Mouse (Mus musculus) R1 (cell line): Measurements from ENCODE around the gene Lamc3.

ENCODE experiments used
- DNase-seq: peaks from one replicate; pipeline ENCODE4 v3.0.0-alpha.2; 2018; ENCODE audit warnings: low read depth, low spot score

Lamc3 gene

DNA sequence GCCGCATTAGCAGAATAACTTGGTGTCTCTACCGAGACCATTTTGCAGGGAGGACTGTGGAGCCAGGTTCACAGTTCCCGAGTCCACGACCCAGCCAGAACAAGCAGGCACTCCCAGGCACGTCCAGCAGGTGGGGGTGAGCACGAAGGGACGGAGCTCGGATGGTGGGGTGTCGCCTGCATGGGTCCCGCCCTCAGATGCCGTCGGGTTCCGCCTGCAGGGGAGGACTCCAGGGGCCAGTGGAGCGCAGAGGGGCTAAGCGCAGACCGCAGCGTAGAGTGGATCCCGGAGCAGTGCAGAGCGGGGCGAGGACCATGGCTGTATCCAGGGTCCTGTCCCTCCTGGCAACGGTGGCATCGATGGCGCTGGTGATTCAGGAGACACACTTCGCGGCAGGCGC, at the start of gene Lamc3:
Gene Lamc3 (plus strand): TSS at position 262 of the 400 bp plus-strand sequence.
- peak; percentile 61 for DNase-seq

GRCm38 (mm10) chr2:31838868-31839267, 48.2 kb upstream of the Lamc3 start:
- DNase-seq: no peak

GRCm38 (mm10) chr2:31844729-31845136, 42.4 kb upstream of the Lamc3 start:
- no peak for DNase-seq

GRCm38 (mm10) chr2:31845512-31845895, 41.6 kb upstream of the Lamc3 start:
- DNase-seq: no peak

DNA sequence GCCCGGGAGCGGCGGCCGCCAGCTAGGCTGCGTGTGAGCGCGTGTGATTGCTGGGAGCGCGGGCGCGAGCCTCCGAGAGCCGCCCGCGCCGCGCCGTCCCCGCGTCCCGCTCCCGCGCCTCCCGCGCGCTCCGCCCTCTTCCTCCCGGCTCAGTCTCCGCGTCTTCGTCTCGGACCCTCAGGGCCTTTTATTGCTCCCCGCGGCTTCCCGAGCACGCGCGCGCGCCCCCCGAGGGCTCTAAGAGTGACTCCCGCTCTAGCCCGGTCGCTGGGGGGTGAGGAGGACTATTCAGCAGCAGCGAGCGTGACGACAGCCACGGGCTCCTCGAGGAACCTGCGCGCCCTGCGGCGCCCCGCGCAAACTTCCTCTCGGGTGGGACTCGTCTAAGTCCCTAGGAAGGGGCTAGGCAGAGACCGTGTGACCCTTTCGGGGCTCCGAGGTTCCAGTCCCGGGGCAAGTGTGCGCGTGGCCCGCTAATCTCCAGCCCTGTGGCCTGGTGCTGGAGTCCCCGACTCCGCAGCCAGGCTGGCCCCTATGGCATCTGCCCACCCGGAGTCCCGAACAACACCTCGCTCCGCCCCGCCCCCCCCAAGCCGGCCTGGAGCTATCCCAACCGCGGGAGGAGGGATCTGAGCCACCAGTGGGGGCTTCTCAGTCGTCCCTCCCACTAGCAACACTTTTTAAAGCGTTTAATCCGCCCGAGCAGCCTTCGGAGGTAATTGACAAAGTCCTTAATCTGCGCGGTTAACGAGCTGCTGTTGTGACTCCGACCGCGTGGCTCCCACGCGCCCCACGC, 41.0 kb upstream of the Lamc3 start, which contains the start of gene Fibcd1:
Gene Fibcd1 (minus strand): TSS at position 110 of the 796 bp plus-strand sequence.
- DNase-seq: no peak

GRCm38 (mm10) chr2:31846692-31847660, 40.1 kb upstream of the Lamc3 start:
- DNase-seq: no peak

DNA sequence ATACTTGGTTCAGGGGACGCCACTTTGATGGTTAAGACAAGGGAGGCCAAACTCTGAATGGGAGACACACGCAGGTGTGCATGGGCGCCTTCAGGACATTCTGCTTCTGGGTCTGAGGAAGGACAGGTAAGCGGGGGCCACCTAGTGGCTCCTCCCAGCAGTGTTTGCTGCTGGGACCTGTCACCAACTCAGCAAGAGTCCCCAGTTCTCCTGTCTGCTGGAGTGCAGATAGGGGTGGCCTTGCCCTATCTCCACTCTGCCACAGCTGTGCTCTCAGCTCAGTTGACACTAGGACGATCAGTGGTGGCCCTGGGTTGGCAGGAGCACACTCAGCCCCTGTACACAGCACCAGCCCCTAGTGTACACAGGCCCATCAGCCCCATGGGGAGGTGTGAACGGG, 39.2 kb upstream of the Lamc3 start:
- peak; percentile 57 for DNase-seq

DNA sequence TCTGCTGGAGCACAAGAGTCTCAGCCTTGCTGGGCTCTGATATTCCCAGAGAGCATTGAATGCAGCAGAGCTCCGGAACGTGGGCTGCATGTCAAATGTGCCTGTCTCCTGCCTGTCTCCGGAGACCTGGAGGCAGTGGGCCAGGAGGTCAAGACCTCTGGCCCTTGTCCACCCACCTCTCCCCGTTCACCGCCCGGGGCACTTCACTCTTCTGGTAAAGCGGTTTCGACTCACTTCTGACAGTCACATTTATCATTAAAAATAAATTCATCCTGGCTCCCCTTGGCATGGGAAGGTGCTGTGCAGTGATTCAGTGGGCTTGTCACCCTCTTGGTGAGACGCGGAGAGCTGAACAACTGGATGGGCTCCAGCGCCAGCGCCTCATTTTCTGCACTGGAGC, 37.0 kb upstream of the Lamc3 start:
- DNase-seq: no peak

DNA sequence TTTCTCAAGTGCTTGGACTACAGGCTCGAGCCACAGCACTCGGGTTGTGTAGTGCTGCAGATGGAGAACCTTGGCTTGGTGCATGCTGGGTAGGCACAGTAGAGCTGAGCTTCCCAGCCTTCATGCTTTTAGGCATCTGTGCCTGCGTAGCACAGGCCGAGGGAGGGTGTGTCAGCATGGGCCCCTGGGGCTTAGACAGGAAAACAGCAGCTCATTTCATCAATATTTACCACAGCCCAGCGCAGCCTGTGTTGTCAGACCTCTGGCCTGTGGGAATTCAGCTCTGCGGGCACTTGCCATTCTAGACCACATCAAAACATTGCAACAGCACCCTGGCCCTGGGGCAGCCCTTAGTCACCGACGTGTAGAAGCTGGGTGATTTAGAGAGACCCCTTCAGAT, 31.1 kb upstream of the Lamc3 start:
- no peak for DNase-seq

DNA sequence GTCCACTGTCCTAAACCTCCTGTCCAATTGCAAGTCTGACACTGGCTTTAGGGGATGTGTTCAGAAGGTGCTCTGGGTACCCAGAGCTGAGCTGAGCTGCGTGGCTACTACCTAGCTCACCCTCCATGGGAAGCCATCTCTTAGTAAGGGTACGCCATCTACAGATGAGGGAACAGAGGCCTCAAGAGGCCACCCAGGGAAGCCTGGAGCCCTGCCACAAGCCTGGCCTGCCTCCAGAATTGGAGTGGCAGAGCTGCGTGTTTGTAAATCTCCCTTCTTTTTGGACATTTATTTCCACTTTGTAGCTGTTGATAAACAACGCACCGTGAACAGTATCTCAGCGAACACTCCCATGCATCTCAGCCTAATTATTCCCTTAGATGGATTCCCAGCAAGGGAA, 29.9 kb upstream of the Lamc3 start:
- DNase-seq: no peak

GRCm38 (mm10) chr2:31858500-31858899, 28.6 kb upstream of the Lamc3 start:
- no peak for DNase-seq

DNA sequence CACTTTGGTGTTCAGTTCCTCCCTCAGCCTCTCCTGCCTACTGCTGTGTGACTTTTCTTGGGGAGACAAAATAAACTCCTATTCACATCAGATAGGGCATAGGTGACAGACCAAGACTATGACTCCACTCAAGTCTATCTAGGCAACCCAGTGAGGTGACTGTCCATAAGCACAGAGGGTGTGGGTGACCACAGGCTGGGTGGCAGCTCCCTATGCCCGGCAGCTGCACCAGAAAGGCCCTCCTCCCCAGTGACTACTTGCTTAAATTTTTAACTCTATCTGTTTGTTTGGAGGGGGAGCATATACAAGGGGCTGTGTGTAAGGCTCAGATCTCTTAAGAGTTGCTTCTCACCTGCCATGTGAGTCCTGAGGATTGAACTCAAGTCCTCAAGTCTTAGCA, 24.2 kb upstream of the Lamc3 start:
- DNase-seq: no peak

DNA sequence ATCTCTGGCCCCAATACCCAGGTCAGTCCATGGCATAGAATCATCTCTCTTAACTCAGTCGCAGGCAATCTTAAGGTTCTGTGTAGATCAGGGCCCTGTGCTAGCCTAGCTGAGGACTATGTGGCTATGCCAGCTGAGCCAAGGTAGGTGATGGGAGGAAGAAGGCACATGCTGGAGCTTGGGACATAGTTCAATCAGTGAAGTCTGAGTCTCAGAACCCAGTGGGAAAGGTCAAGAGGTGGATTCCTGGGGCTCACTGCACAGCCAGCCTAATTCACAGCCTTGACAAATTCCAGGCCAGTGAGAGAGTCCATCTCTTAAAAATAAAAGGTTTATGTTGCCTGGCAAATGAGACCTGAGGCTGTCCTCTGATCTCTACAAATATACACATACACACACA, 23.3 kb upstream of the Lamc3 start:
- no peak for DNase-seq

GRCm38 (mm10) chr2:31864891-31865290, 22.2 kb upstream of the Lamc3 start:
- no peak for DNase-seq

DNA sequence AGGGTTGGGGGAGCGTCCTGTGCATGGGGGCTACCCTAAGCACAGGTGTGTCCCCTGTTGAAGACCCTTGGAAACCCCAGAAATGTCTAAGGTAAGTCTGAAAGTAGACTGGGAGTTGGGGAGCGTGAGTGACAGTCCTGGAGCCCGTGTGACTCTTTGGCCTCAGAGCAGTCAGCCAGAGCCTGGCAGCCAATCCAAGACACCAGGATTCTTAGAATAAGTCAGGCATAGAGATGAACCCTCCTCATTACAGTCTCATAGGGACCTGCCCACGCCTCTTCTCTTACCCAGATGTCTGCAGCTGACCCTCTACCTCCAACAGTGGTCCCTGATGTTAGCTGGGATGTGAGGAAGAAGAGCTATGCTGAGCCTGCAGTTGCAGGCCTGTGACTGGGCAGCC, 21.8 kb upstream of the Lamc3 start:
- DNase-seq: no peak

- no peak for DNase-seq
Measured at GRCm38 (mm10) chr2:31865794-31866193, 21.3 kb upstream of the Lamc3 start.

DNA sequence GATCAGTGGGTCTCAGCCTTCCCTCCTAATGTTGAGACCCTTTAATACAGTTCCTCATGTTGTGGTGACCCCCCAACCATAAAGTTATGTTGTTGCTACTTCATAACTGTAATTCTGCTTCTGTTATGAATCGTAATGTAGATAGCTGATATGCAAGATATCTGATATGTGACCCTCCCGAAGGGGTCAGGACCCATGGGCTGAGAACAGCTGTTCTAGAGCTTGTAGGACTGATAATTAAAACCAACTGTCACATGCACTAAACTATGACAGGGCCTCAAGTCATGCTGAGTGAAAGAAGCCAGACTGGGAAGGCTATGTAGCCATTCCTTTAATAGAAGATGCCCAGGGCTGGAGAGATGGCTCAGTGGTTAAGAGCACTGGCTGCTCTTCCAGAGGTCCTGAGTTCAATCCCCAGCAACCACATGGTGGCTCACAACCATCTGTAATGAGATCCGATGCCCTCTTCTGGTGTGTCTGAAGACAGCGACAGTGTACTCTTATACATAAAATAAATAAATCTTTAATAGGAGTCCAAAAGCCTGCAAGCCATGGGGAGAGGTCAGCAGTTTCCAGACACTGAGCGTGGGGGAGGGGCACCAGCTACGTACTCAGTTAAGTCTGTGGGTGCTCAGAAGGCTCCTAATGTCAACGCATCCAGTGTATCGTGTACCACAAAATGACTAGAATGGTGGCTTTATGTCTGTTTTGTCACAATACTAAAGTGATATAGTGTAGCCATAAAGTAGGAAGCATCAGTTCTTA, 19.1 kb upstream of the Lamc3 start:
- no peak for DNase-seq

GRCm38 (mm10) chr2:31868538-31869164, 18.4 kb upstream of the Lamc3 start:
- DNase-seq: no peak

DNA sequence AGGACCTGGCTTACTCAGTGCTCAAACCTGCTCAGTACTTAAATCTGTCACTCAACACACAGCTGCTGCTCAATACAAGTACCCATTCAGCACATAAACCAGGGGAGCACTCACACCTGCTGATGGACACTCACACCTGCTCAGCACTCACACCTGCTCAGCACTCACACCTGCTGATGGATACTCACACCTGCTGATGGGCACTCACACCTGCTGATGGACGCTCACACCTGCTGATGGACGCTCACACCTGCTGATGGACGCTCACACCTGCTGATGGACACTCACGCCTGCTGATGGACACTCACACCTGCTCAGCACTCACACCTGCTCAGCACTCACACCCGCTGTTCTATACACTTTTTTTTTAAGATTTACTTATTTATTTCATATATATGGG, 17.4 kb upstream of the Lamc3 start:
- no peak for DNase-seq

DNA sequence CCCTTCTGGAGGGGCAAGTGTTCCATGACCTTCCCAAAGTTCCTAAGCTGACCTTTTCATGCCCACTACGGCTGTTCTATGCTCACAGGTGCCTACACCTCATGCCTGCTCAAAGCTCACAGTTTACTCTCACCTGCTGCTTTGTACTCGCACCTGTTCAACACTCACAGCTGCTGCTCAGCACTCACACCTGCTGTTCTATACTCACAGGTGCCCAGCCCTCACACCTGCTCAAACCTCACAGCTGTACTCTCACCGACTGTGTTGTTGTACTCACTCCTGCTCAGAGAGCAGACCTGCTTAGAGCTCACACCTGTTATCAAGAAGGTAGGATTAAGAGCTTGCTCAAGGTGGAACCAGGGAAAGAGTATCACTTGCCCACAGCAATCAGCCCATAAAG, 16.4 kb upstream of the Lamc3 start:
- DNase-seq: no peak

DNA sequence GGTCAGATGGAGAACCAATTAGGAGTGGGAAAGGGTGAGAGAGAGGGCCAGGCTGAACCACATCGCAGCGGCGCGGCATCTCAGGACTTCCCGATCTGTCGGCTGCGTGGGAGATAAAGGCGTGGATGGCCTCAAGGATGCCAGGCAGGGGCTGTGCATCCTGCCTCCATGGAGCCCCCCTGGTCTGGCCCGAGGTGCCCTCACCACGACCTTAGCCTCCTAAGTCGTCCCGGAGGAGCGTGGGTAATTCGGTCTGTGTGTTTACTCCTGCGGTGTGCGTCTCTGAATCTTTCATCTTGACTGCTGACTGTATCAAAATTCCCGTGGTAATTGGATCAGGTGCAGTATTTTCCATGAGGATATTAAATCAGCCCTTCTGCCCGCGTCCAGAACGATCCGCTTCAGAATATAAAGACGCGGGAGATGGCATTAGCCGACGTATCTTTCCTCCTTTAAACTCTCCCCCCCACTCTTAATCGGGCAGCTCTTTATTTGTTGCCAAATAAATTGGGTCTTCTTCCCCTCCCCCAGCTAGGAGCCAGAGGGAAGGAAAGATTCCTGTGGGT, 12.7 kb upstream of the Lamc3 start:
- no peak for DNase-seq
